In the genomic region with DNA sequence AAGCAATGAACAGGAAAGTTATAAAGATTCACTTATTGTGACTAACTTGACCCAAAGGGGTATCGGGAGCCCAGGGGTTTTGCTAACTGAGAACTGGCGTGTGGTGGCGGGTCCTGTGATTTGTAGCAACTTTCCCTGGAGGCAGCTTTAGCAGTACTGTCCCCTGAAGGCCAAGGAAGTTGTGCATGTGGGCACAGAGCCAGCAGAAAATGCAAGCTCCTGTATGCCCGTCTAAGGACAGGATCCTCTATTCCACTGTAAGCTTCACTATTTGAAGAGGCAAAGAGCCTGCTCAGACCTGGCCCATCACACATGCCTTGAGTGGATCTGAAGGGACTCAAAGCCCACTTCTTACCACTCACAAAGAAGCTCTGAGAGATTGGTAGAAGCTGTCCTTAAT, we compare ENCODE assay signal across 21 mouse cellular contexts.
DNase-seq lines count a peak whose midpoint lies in the region; TF ChIP-seq lines count a peak whose summit lies in the region.
"Had no signal": no experiment of that assay in that cellular context is flagged by ENCODE, and none has a peak within 500 bp of the region (broad histone marks: within the 10 kb centered on the region; RNA-seq: fewer than 3 reads in every experiment).

No protein-coding gene starts in this region.

- peak; percentile 49 for DNase-seq in cerebellum, postnatal 10 days
- no peak for DNase-seq in cerebellum, postnatal 4 days (ENCODE audit: low spot score in 2 of 2)
- no peak for DNase-seq in layer of hippocampus, adult 2 months (ENCODE audit: low spot score in 2 of 2)
- DNase-seq in layer of hippocampus, adult 9-10 months (ENCODE audit: low spot score) = no peak
- DNase-seq in brain, adult 2 months (ENCODE audit: low read depth, low spot score) = peak; percentile 37
- DNase-seq in cerebellum, postnatal 25 days = peak; percentile 51 to 61
- no peak for DNase-seq in lung, postnatal 4 days
- DNase-seq: adrenal gland, postnatal 25 days; gastrocnemius, postnatal 10 days; heart, postnatal 10 days; kidney, adult 18-20 months; thymus, postnatal 4 days had no signal

- no peak for TF ChIP-seq CTCF in layer of hippocampus, adult 2 months (conservative IDR thresholded peaks at IDR 0.05)

- H3K4me3 ChIP-seq in layer of hippocampus, adult 2 months = no peak overlapping the region
- H3K4me3 ChIP-seq: forebrain, embryonic 13.5 days; heart, embryonic 13.5 days; hindbrain, embryonic 15.5 days; left cerebral cortex, adult 2 months; limb, embryonic 12.5 days; lung, embryonic 15.5 days; myocyte; neural tube, embryonic 12.5 days had no signal

- peak overlapping the region; percentile 21; the same call in 1 of the 2 replicates for H3K27ac ChIP-seq in layer of hippocampus, adult 2 months
- H3K27ac ChIP-seq: forebrain, embryonic 13.5 days; heart, embryonic 13.5 days; hindbrain, embryonic 15.5 days; kidney, postnatal 0 days; left cerebral cortex, adult 2 months; limb, embryonic 12.5 days; lung, embryonic 15.5 days; neural tube, embryonic 12.5 days had no signal

Comparison
In these comparisons a context has a peak if more than half of its experiments do, and no peak if none do; other contexts are left out.
1. DNase-seq: peak in cerebellum, postnatal 10 days (2 of 2), brain, adult 2 months (single experiment) and cerebellum, postnatal 25 days (2 of 2); none in cerebellum, postnatal 4 days (0 of 2), layer of hippocampus, adult 2 months (0 of 2), layer of hippocampus, adult 9-10 months (single experiment) and lung, postnatal 4 days (0 of 2).